Mouse (Mus musculus): Measurements from ENCODE around the gene Dgka.
A peak's percentile ranks its signal among the peaks of the same experiment; 100 is the strongest.

The Dgka gene

GRCm38 (mm10) chr10:128744680-128745601 is at the start of gene Dgka:
Gene Dgka, minus strand, starts transcription at chr10:128744855.
- peak; percentile 35 to 46 for DNase-seq

- DNase-seq, result no peak
Observed at GRCm38 (mm10) chr10:128794391-128794790, 49.7 kb upstream of the Dgka start.

GRCm38 (mm10) chr10:128793258-128793657 is 48.6 kb upstream of the Dgka start:
- DNase-seq, result no peak

GRCm38 (mm10) chr10:128792041-128792440 is 47.4 kb upstream of the Dgka start:
- no peak for DNase-seq

GRCm38 (mm10) chr10:128790398-128791124 is 45.9 kb upstream of the Dgka start, which contains the start of gene Mmp19:
Gene Mmp19, plus strand, starts transcription at chr10:128790910.
- DNase-seq, result no peak

- no peak for DNase-seq
Observed at GRCm38 (mm10) chr10:128780200-128780599, 35.5 kb upstream of the Dgka start.

GRCm38 (mm10) chr10:128779011-128779795 is 34.5 kb upstream of the Dgka start:
- peak; percentile 85 to 91 for DNase-seq

- DNase-seq, result no peak
Observed at GRCm38 (mm10) chr10:128778441-128778840, 33.8 kb upstream of the Dgka start.

- peak in 1 of 2 experiments; percentile 18 for DNase-seq
Observed at GRCm38 (mm10) chr10:128773685-128774084, 29.0 kb upstream of the Dgka start.

GRCm38 (mm10) chr10:128772895-128773294 is 28.2 kb upstream of the Dgka start:
- DNase-seq, result peak in 1 of 2 experiments; percentile 5

- peak; percentile 77 to 85 for DNase-seq
Observed at GRCm38 (mm10) chr10:128748252-128748864, 3.7 kb upstream of the Dgka start.

GRCm38 (mm10) chr10:128747646-128748251 is 3.1 kb upstream of the Dgka start, which contains the start of gene Pym1:
Gene Pym1, plus strand, starts transcription at chr10:128747889.
- DNase-seq, result peak; percentile 91 to 93

- DNase-seq, result no peak
Observed at GRCm38 (mm10) chr10:128746972-128747645, 2.5 kb upstream of the Dgka start.

- DNase-seq, result no peak
Observed at GRCm38 (mm10) chr10:128745946-128746613, 1.4 kb upstream of the Dgka start.

- DNase-seq, result peak; percentile 53 to 69
Observed at GRCm38 (mm10) chr10:128744211-128744610, 444 bp downstream of the Dgka start.

GRCm38 (mm10) chr10:128743791-128744191 is 864 bp downstream of the Dgka start:
- DNase-seq, result peak; percentile 64 to 82

GRCm38 (mm10) chr10:128743235-128743634 is 1.4 kb downstream of the Dgka start:
- peak in 1 of 2 experiments; percentile 12 for DNase-seq

GRCm38 (mm10) chr10:128742616-128743015 is 2.0 kb downstream of the Dgka start:
- no peak for DNase-seq

GRCm38 (mm10) chr10:128740296-128740695 is 4.4 kb downstream of the Dgka start:
- no peak for DNase-seq

GRCm38 (mm10) chr10:128737435-128737834 is 7.2 kb downstream of the Dgka start:
- DNase-seq, result peak; percentile 20

Measured in kidney, postnatal 36 days (tissue).